Mouse (Mus musculus): ENCODE data around the gene Col4a1.

The Col4a1 gene

GRCm38 (mm10) chr8:11312349-11313175, at the start of gene Col4a1, which contains the start of gene Col4a2:
TSS of gene Col4a1 (minus strand) at chr8:11312826.
TSS of gene Col4a2 (plus strand) at chr8:11312805.
- peak; percentile 86 for DNase-seq

- no peak for DNase-seq
Measured at GRCm38 (mm10) chr8:11361546-11362277, 49.1 kb upstream of the Col4a1 start.

GRCm38 (mm10) chr8:11359846-11360245, 47.2 kb upstream of the Col4a1 start:
- no peak for DNase-seq

- DNase-seq: no peak
Measured at GRCm38 (mm10) chr8:11357921-11358436, 45.4 kb upstream of the Col4a1 start.

GRCm38 (mm10) chr8:11356776-11357175, 44.1 kb upstream of the Col4a1 start:
- DNase-seq: no peak

- DNase-seq: no peak
Measured at GRCm38 (mm10) chr8:11355900-11356299, 43.3 kb upstream of the Col4a1 start.

GRCm38 (mm10) chr8:11354800-11355451, 42.3 kb upstream of the Col4a1 start:
- DNase-seq: no peak

- DNase-seq: no peak
Measured at GRCm38 (mm10) chr8:11352514-11352913, 39.9 kb upstream of the Col4a1 start.

GRCm38 (mm10) chr8:11351355-11351754, 38.7 kb upstream of the Col4a1 start:
- DNase-seq: no peak

GRCm38 (mm10) chr8:11348622-11349021, 36.0 kb upstream of the Col4a1 start:
- DNase-seq: no peak

GRCm38 (mm10) chr8:11347699-11348098, 35.1 kb upstream of the Col4a1 start:
- no peak for DNase-seq

GRCm38 (mm10) chr8:11346225-11346624, 33.6 kb upstream of the Col4a1 start:
- DNase-seq: no peak

- no peak for DNase-seq
Measured at GRCm38 (mm10) chr8:11344459-11344858, 31.8 kb upstream of the Col4a1 start.

GRCm38 (mm10) chr8:11341111-11341566, 28.5 kb upstream of the Col4a1 start:
- DNase-seq: no peak

- no peak for DNase-seq
Measured at GRCm38 (mm10) chr8:11340310-11341110, 27.9 kb upstream of the Col4a1 start.

GRCm38 (mm10) chr8:11338507-11338906, 25.9 kb upstream of the Col4a1 start:
- DNase-seq: no peak

GRCm38 (mm10) chr8:11337642-11338041, 25.0 kb upstream of the Col4a1 start:
- no peak for DNase-seq

GRCm38 (mm10) chr8:11336346-11336745, 23.7 kb upstream of the Col4a1 start:
- no peak for DNase-seq

- no peak for DNase-seq
Measured at GRCm38 (mm10) chr8:11335238-11335637, 22.6 kb upstream of the Col4a1 start.

GRCm38 (mm10) chr8:11334493-11334892, 21.9 kb upstream of the Col4a1 start:
- no peak for DNase-seq

- no peak for DNase-seq
Measured at GRCm38 (mm10) chr8:11333746-11334145, 21.1 kb upstream of the Col4a1 start.

GRCm38 (mm10) chr8:11331561-11331960, 18.9 kb upstream of the Col4a1 start:
- no peak for DNase-seq

Measured in lung, postnatal 14 days (tissue).